Mouse (Mus musculus): ENCODE data around the gene Krt79. TPM values are rescaled to one million over a fixed set of nuclear protein-coding genes. Genes with fewer than 3 reads are reported as not detected.

Krt79 gene
- not detected in 2 replicates for polyA plus RNA-seq (2011; ENCODE audit: insufficient read depth, insufficient read length, low read depth, missing spikeins)

- H3K4me3 ChIP-seq (ENCODE audit: low read depth, low read length) = no peak within 1 kb of the TSS
- H3K36me3 ChIP-seq (ENCODE audit: control insufficient read depth, insufficient read depth, low read length, poor library complexity, severe bottlenecking) = no peaks in the 10 kb centered on the region
- no peak within 1 kb of the TSS for H3K27ac ChIP-seq (ENCODE audit: insufficient read depth, low read length)
- H3K9ac ChIP-seq (ENCODE audit: low read depth, poor library complexity, severe bottlenecking) = no peak within 1 kb of the TSS
- no peaks in the 10 kb centered on the region for H3K4me1 ChIP-seq (ENCODE audit: control insufficient read depth, insufficient read depth, low read length)
- H3K9me3 ChIP-seq (replicated peaks; ENCODE audit: control insufficient read depth, insufficient read depth, low read length, poor library complexity, severe bottlenecking) = no peaks in the 10 kb centered on the region
- TF ChIP-seq POLR2A (IDR thresholded peaks at IDR 0.05; ENCODE audit: insufficient read depth, low read length) = no peak
- no peak for TF ChIP-seq EP300 (IDR thresholded peaks at IDR 0.05; ENCODE audit: insufficient read depth, low read depth, low read length)
- TF ChIP-seq CTCF (IDR thresholded peaks at IDR 0.05; ENCODE audit: low read depth, low read length) = no peak
- H3K27me3 ChIP-seq (ENCODE audit: control insufficient read depth, insufficient read depth, low read length, poor library complexity, severe bottlenecking) = no peaks in the 10 kb centered on the region
These were observed at the start of gene Krt79 for GRCm38 (mm10) chr15:101940274-101940829. Gene Krt79, minus strand, starts transcription at chr15:101940324.

DNA sequence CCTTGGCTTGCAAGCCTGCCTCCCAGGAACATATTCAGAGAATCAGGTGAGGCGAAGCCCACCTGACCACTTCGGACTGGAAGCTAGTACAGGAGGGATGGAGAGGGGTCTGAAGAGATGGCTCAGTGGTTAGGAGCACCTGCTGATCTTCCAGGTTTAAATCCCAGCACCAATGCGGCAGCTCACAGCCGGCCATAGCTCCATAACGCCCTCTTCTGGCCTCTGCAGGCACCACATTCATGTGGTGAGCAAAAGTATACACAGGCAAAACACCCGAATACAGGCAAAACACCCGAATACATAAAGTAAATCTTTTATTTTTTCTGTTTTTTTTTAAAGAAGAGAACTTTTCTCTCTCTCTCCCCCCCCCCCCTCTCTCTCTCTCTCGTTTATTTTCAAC is 48.6 kb upstream of the Krt79 start:
- H3K27me3 ChIP-seq (ENCODE audit: control insufficient read depth, insufficient read depth, low read length, poor library complexity, severe bottlenecking) = no peaks in the 10 kb centered on the region
- no peaks in the 10 kb centered on the region for H3K4me1 ChIP-seq (ENCODE audit: control insufficient read depth, insufficient read depth, low read length)
- no peaks in the 10 kb centered on the region for H3K36me3 ChIP-seq (ENCODE audit: control insufficient read depth, insufficient read depth, low read length, poor library complexity, severe bottlenecking)
- TF ChIP-seq CTCF (IDR thresholded peaks at IDR 0.05; ENCODE audit: low read depth, low read length) (peak; percentile 58), EP300 (IDR thresholded peaks at IDR 0.05; ENCODE audit: insufficient read depth, low read depth, low read length) (no peak)
- H3K9me3 ChIP-seq (replicated peaks; ENCODE audit: control insufficient read depth, insufficient read depth, low read length, poor library complexity, severe bottlenecking) = no peaks in the 10 kb centered on the region
- no peak overlapping the region for H3K4me3 ChIP-seq (ENCODE audit: low read depth, low read length)
- H3K9ac ChIP-seq (ENCODE audit: low read depth, poor library complexity, severe bottlenecking) = no peak overlapping the region
- no peak overlapping the region for H3K27ac ChIP-seq (ENCODE audit: insufficient read depth, low read length)

DNA sequence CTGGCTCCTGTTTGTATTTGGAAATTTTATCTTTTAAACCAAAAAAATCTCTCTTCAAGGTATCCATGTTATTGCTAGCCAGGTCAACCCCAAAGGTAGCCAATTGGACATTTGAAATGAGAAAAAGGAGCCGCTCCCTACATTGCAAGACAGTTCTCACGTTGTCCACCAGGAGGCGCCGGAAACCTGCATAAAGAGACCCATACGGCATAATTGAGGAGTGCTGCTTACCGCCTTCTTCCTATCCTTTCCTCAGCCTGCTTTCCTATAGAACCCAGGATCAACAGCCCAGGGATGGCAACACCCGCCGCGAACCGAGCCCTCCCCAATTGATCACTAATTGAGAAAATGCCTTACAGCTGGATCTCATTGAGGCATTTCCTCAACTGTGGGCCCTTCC is 48.0 kb upstream of the Krt79 start:
- no peak overlapping the region for H3K27ac ChIP-seq (ENCODE audit: insufficient read depth, low read length)
- TF ChIP-seq EP300 (IDR thresholded peaks at IDR 0.05; ENCODE audit: insufficient read depth, low read depth, low read length) (no peak), CTCF (IDR thresholded peaks at IDR 0.05; ENCODE audit: low read depth, low read length) (peak; percentile 79)
- H3K9ac ChIP-seq (ENCODE audit: low read depth, poor library complexity, severe bottlenecking) = no peak overlapping the region
- H3K36me3 ChIP-seq (ENCODE audit: control insufficient read depth, insufficient read depth, low read length, poor library complexity, severe bottlenecking) = no peaks in the 10 kb centered on the region
- H3K4me1 ChIP-seq (ENCODE audit: control insufficient read depth, insufficient read depth, low read length) = no peaks in the 10 kb centered on the region
- no peaks in the 10 kb centered on the region for H3K27me3 ChIP-seq (ENCODE audit: control insufficient read depth, insufficient read depth, low read length, poor library complexity, severe bottlenecking)
- H3K9me3 ChIP-seq (replicated peaks; ENCODE audit: control insufficient read depth, insufficient read depth, low read length, poor library complexity, severe bottlenecking) = no peaks in the 10 kb centered on the region
- H3K4me3 ChIP-seq (ENCODE audit: low read depth, low read length) = no peak overlapping the region

- Histone ChIP-seq H3K27ac (ENCODE audit: insufficient read depth, low read length) (no peak overlapping the region), H3K4me3 (ENCODE audit: low read depth, low read length) (no peak overlapping the region), H3K4me1 (ENCODE audit: control insufficient read depth, insufficient read depth, low read length) (no peaks in the 10 kb centered on the region), H3K9me3 (replicated peaks; ENCODE audit: control insufficient read depth, insufficient read depth, low read length, poor library complexity, severe bottlenecking) (no peaks in the 10 kb centered on the region), H3K36me3 (ENCODE audit: control insufficient read depth, insufficient read depth, low read length, poor library complexity, severe bottlenecking) (no peaks in the 10 kb centered on the region), H3K27me3 (ENCODE audit: control insufficient read depth, insufficient read depth, low read length, poor library complexity, severe bottlenecking) (no peaks in the 10 kb centered on the region), H3K9ac (ENCODE audit: low read depth, poor library complexity, severe bottlenecking) (no peak overlapping the region)
- TF ChIP-seq POLR2A (IDR thresholded peaks at IDR 0.05; ENCODE audit: insufficient read depth, low read length) = no peak
- no peak for TF ChIP-seq EP300 (IDR thresholded peaks at IDR 0.05; ENCODE audit: insufficient read depth, low read depth, low read length)
- no peak for TF ChIP-seq CTCF (IDR thresholded peaks at IDR 0.05; ENCODE audit: low read depth, low read length)
These were observed 44.6 kb upstream of the Krt79 start for GRCm38 (mm10) chr15:101984746-101985145.

GRCm38 (mm10) chr15:101983949-101984601 is 44.0 kb upstream of the Krt79 start:
- TF ChIP-seq CTCF (IDR thresholded peaks at IDR 0.05; ENCODE audit: low read depth, low read length) (peak; percentile 99), EP300 (IDR thresholded peaks at IDR 0.05; ENCODE audit: insufficient read depth, low read depth, low read length) (0 out of 2 replicates have a peak, but pooled peaks have one; percentile 49), POLR2A (IDR thresholded peaks at IDR 0.05; ENCODE audit: insufficient read depth, low read length) (no peak)
- Histone ChIP-seq H3K9ac (ENCODE audit: low read depth, poor library complexity, severe bottlenecking) (no peak overlapping the region), H3K4me1 (ENCODE audit: control insufficient read depth, insufficient read depth, low read length) (no peaks in the 10 kb centered on the region), H3K36me3 (ENCODE audit: control insufficient read depth, insufficient read depth, low read length, poor library complexity, severe bottlenecking) (no peaks in the 10 kb centered on the region), H3K4me3 (ENCODE audit: low read depth, low read length) (peak overlapping the region; percentile 34), H3K27me3 (ENCODE audit: control insufficient read depth, insufficient read depth, low read length, poor library complexity, severe bottlenecking) (no peaks in the 10 kb centered on the region), H3K27ac (ENCODE audit: insufficient read depth, low read length) (peak overlapping the region; percentile 10; the same call in 1 of the 2 replicates), H3K9me3 (replicated peaks; ENCODE audit: control insufficient read depth, insufficient read depth, low read length, poor library complexity, severe bottlenecking) (no peaks in the 10 kb centered on the region)

GRCm38 (mm10) chr15:101983315-101983948 is 43.3 kb upstream of the Krt79 start:
- Histone ChIP-seq H3K27me3 (ENCODE audit: control insufficient read depth, insufficient read depth, low read length, poor library complexity, severe bottlenecking) (no peaks in the 10 kb centered on the region), H3K4me1 (ENCODE audit: control insufficient read depth, insufficient read depth, low read length) (no peaks in the 10 kb centered on the region), H3K4me3 (ENCODE audit: low read depth, low read length) (no peak overlapping the region), H3K9me3 (replicated peaks; ENCODE audit: control insufficient read depth, insufficient read depth, low read length, poor library complexity, severe bottlenecking) (no peaks in the 10 kb centered on the region), H3K36me3 (ENCODE audit: control insufficient read depth, insufficient read depth, low read length, poor library complexity, severe bottlenecking) (no peaks in the 10 kb centered on the region), H3K27ac (ENCODE audit: insufficient read depth, low read length) (no peak overlapping the region), H3K9ac (ENCODE audit: low read depth, poor library complexity, severe bottlenecking) (no peak overlapping the region)
- no peak for TF ChIP-seq CTCF (IDR thresholded peaks at IDR 0.05; ENCODE audit: low read depth, low read length)
- no peak for TF ChIP-seq POLR2A (IDR thresholded peaks at IDR 0.05; ENCODE audit: insufficient read depth, low read length)
- TF ChIP-seq EP300 (IDR thresholded peaks at IDR 0.05; ENCODE audit: insufficient read depth, low read depth, low read length) = no peak
